ENCODE assay signal across 10 mouse cellular contexts in the genomic region with DNA sequence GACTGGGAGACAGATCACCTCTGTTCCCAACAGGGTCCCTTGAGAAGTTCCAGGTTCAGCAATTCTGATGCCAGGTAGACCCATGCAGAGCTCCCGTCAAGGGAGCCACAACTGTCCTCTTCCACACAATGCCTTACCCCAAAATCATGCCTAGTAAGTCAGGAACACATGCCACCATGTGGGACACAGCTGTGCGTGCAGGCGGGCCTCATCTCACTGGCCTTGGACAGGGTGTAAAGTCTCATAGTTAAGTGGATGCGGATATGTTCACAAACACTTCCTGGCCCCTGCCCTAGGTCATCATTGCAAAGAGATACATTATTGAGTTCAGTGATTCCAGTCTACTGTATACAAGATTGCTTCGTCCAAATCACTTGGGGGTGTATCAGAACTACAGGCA.
"Had no signal": no experiment of that assay in that cellular context is flagged by ENCODE, and none has a peak within 500 bp of the region (broad histone marks: within the 10 kb centered on the region; RNA-seq: fewer than 3 reads in every experiment).

No protein-coding gene starts in this region.

- H3K4me2 ChIP-seq: liver, embryonic 11.5 days; liver, embryonic 15.5 days; midbrain, embryonic 15.5 days; neural tube, embryonic 12.5 days had no signal

- H3K4me1 ChIP-seq: liver, embryonic 15.5 days had no signal

- DNase-seq: kidney, postnatal 25 days; thymus, adult 2 months had no signal

- H3K4me3 ChIP-seq: left cerebral cortex, adult 2 months; limb, embryonic 10.5 days; liver, embryonic 15.5 days; midbrain, embryonic 10.5 days; midbrain, embryonic 15.5 days; neural tube, embryonic 12.5 days had no signal

- H3K9me3 ChIP-seq: limb, embryonic 10.5 days; liver, embryonic 15.5 days; midbrain, embryonic 10.5 days; midbrain, embryonic 15.5 days; neural tube, embryonic 12.5 days had no signal

- H3K36me3 ChIP-seq: limb, embryonic 10.5 days; liver, embryonic 15.5 days; midbrain, embryonic 10.5 days; midbrain, embryonic 15.5 days; neural tube, embryonic 12.5 days had no signal

- H3K27ac ChIP-seq: hindbrain, postnatal 0 days; left cerebral cortex, adult 2 months; limb, embryonic 10.5 days; liver, embryonic 15.5 days; midbrain, embryonic 10.5 days; midbrain, embryonic 15.5 days; neural tube, embryonic 12.5 days had no signal

- H3K9ac ChIP-seq: liver, embryonic 15.5 days; midbrain, embryonic 15.5 days; neural tube, embryonic 12.5 days had no signal

- H3K27me3 ChIP-seq: liver, embryonic 15.5 days; midbrain, embryonic 15.5 days; neural tube, embryonic 12.5 days had no signal

- ATAC-seq: hindbrain, postnatal 0 days; midbrain, embryonic 15.5 days had no signal
